Mouse (Mus musculus) 3134 (cell line): ENCODE results near the gene Col25a1.

Source experiments
- DNase-seq: peaks from one replicate; pipeline ENCODE4 v3.0.0-alpha.2; 2011; ENCODE audit warnings: low spot score; ENCODE audit not compliant: insufficient read length; ENCODE audit errors: extremely low read depth

Gene Col25a1

DNA sequence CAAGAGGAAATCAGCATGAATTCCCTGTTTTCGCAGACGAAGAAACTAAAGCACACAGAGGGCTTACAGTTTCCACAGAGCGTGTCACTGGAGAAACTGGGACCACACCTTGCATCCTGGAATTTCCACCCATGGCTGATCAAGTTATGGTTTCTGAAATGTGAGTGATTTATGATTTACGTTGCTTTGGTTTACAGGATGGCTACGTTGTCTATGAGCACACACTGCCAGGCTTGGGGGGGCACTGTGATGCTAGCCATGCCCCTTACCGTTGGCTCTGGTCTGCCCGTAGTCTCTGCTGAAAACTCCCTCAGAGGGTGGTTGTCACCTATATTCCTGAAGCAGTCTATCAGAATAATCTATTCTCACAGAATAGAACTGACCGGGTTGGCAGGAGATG is at the start of gene Col25a1:
Col25a1 (plus strand) TSS at position 301 of the 400 bp plus-strand sequence.
- DNase-seq, result no peak

- DNase-seq, result no peak
Measured at GRCm38 (mm10) chr3:130083312-130083711, 48.0 kb upstream of the Col25a1 start.

DNA sequence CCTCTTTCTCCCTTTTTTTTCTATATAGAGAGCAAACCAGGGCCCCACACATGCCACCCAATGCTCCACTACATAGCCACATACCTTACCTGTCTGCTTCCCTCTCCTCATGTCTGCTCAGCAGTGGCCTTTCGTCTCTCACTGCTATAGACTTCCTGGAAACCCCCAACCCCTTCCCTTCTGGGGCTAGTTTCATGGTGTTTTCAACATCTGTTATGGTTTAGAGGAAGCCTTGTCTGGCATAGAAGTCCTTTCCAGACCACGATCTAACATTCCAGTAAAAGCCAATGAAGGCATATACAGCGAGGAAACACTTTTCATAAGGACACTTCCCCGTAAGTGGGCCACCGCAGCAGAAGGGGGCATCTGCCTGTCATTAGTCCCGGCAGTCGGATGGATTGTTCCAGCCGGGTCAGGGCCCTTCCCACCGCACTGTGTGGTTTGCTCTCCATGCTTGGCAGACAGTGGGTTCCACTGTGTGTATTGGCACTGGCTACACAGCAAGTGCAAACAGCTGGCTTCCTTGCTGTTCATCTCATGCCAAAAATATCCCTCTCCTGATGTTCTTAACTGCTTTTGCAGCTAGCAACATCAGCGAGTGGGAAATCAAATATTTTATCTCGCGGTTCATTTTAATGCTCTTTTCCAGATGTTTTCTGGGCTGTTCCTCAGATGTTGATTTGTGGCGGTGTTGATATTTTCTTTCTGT is 44.8 kb upstream of the Col25a1 start:
- peak; percentile 44 for DNase-seq

DNA sequence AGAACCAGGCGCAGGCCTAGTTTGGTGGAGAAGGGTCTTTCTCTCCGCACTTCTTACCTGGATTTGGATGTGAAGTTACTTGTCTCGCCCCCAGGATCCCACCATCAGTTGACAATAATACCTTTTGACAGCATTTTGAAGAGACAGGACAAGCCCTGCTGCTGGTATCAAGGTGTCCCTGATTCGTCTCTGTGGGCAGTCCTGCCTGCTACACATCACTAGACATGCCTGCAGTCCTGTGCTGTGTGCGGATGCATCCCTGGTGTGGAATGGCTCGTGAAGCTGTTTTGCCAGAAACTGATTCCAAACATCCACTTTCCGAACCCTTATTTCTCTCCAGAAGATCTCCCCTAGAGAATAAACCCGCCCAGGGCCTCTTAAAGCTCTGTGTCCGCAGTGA is 43.8 kb upstream of the Col25a1 start:
- DNase-seq, result no peak

GRCm38 (mm10) chr3:130088654-130089053 is 42.6 kb upstream of the Col25a1 start:
- no peak for DNase-seq

DNA sequence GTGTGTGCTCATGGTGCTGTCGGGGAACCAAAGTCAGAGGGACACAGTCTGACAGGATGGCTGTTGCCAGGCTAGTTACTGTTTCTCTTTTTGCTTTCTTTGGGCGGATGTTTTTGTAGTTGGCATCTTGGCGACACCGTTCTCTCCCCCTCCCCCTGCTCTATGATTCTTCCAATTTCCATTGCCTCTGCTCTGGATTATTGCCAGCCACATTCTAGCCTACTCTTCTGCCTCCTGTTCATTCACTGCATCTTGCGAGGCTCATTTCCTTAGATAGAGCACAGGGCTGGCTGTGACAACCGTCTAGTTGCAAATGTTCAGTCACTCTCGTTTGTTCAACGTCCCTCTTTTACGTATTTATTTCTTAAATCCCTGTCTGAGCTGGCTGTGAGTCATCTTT is 40.8 kb upstream of the Col25a1 start:
- no peak for DNase-seq

- DNase-seq, result no peak
Measured at GRCm38 (mm10) chr3:130094125-130094704, 37.1 kb upstream of the Col25a1 start.

GRCm38 (mm10) chr3:130095160-130095781 is 36.0 kb upstream of the Col25a1 start:
- no peak for DNase-seq

DNA sequence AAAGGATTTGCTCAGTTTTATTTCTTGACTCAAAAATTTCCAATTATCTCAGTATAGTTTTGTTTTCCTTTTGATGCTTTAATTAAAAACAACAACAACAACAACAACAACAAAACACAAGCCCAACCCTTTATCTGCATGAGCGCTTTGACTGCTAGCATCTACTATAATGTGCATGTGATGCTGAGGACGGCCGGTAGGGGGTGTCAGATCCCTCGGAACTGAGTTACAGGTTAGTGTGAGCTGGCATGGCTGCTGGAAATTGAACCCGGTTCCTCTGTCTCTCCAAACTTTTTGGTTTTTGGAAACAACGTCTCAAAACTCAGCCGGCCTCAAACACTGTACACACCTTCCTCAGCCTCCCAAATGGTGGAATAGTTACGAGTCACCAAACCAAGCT is 27.8 kb upstream of the Col25a1 start:
- no peak for DNase-seq

- no peak for DNase-seq
Measured at GRCm38 (mm10) chr3:130104471-130104870, 26.8 kb upstream of the Col25a1 start.

- no peak for DNase-seq
Measured at GRCm38 (mm10) chr3:130116886-130117285, 14.4 kb upstream of the Col25a1 start.

- no peak for DNase-seq
Measured at GRCm38 (mm10) chr3:130127840-130128239, 3.5 kb upstream of the Col25a1 start.

GRCm38 (mm10) chr3:130128564-130128963 is 2.7 kb upstream of the Col25a1 start:
- DNase-seq, result no peak

- no peak for DNase-seq
Measured at GRCm38 (mm10) chr3:130129635-130130206, 1.6 kb upstream of the Col25a1 start.

- no peak for DNase-seq
Measured at GRCm38 (mm10) chr3:130137204-130137603, 5.9 kb downstream of the Col25a1 start.

DNA sequence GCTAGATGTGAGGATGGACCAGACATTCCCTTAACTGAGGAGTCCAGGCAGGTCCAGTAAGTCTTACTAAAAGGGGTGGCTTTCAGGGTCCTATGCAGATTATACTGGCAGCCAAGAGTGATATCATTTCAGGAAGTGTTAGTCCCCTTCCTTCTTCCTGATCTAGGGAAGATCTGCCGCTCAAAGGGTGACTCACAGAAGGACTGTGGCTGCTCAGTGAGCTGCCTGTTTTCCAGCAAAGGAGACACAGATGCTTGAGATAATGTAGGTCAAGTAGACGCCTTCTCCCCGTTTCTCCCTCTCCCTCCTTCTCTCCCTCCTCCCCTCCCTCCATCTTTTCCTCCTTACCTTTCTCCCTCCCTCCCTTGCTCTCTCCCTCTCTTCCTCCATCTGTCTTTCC is 6.3 kb downstream of the Col25a1 start:
- DNase-seq, result no peak

GRCm38 (mm10) chr3:130145874-130146273 is 14.6 kb downstream of the Col25a1 start:
- no peak for DNase-seq

DNA sequence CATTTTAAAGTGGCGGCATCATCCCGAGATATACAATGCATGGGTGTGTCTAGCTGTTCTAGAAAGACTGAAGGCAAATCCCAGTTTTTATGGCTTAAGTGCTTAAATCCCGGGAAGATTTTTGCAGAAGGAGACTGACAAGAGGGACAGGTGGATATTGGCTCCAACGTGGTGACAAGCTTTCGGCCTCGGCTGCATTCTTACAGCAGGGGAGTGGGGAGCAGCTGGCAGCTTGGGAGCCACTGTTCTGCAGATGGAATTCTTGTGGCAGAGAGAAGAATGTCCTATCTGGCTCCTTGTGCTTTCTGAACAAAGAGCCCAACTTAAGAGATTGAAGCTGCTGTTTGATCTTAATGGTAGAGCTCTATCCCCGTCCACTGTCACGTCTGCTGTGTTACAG is 16.5 kb downstream of the Col25a1 start:
- DNase-seq, result no peak

- no peak for DNase-seq
Measured at GRCm38 (mm10) chr3:130149180-130149579, 17.9 kb downstream of the Col25a1 start.

DNA sequence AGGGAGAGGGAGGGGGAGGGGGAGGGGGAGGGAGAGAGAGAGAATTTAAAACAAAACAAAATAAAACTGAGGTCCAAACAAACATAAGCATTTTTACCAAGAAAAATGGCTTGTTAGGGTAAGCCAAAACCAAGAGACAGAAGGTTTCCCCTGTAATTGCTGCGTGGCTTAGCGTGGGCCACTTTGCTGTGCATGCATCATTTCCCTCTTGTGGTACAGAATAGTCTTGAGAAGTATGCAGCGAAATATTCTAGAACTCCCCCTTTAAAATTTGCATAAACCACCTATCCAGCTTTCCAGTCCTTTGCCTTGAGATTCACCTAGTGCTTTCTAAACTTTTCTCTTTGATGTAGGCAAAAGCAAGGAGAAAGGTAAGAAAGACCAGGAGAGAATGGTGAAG is 21.8 kb downstream of the Col25a1 start:
- no peak for DNase-seq

GRCm38 (mm10) chr3:130157551-130157950 is 26.2 kb downstream of the Col25a1 start:
- no peak for DNase-seq

DNA sequence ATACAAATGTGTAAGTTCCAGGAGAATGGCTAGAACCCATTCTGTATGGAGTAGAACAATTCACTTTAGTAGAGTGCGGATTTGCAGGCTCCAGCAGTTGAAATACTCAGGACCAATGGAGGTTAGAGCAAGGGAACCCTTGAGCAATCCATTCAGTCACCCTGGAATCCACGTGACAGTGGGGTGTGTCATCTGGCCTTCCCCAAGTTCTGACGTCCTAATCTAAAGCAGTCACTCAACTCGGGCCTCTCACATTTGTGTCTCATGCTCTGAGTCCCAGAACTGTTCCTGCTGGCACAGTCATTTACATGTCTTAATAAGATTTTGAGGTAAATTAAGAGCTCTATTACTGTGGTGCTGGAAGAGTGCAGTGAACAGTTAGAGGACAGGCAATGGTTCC is 28.6 kb downstream of the Col25a1 start:
- no peak for DNase-seq
